Mouse (Mus musculus) spleen, adult 2 months (tissue): ENCODE measurements at regions not wholly inside any gene's neighbourhood (a gene's known extent, or its start where the extent isn't known, plus 50 kb on each side); places are given as distances from the start of the nearest gene placed in this dataset.

Source experiments
- CTCF ChIP-seq: fragments of 200-500 bp; IDR thresholded peaks from 2 replicates; pipeline ENCODE4 v1.5.1; 2011; ENCODE audit warnings: mild to moderate bottlenecking, inconsistent platforms; ENCODE audit not compliant: insufficient read depth, insufficient read length, insufficient replicate concordance; ENCODE audit errors: extremely low read depth
- POLR2A ChIP-seq: fragments of 200-500 bp; IDR thresholded peaks from 2 replicates; pipeline ENCODE4 v1.6.1; 2011; ENCODE audit warnings: low read depth, low read length, inconsistent platforms

GRCm38 (mm10) chr10:9312326-9312725 lies 362.7 kb downstream of the Samd5 start:
- TF ChIP-seq POLR2A (no peak), CTCF (no peak)
